Mouse (Mus musculus): ENCODE data around the gene Phf1. TPM values are rescaled to one million over a fixed set of nuclear protein-coding genes. Genes with fewer than 3 reads are reported as not detected.

Phf1 gene
- polyA plus RNA-seq, 1 experiment from 2014 or later = 6.0 TPM

- Histone ChIP-seq H3K27me3 (ENCODE audit: insufficient read depth, poor library complexity, severe bottlenecking) (no peaks in the 10 kb centered on the region), H3K36me3 (no peaks in the 10 kb centered on the region), H3K4me1 (peaks cover 77% of the 10 kb centered on the region), H3K27ac (peak overlapping the region; percentile 88), H3K9me3 (no peaks in the 10 kb centered on the region), H3K4me3 (peak overlapping the region; percentile 82)
- WGBS = under 1% methylated on average over 44 of the region's 87 CpGs
- no peak for DNase-seq (ENCODE audit: low spot score)
These were observed 15.6 kb downstream of the Phf1 start for GRCm38 (mm10) chr17:26948316-26949050.

- 13% methylated on average over 10 of the region's 14 CpGs for WGBS
These were observed 16.3 kb downstream of the Phf1 start for GRCm38 (mm10) chr17:26949051-26949577.

GRCm38 (mm10) chr17:26949866-26950265 is 17.0 kb downstream of the Phf1 start:
- H3K9me3 ChIP-seq = no peaks in the 10 kb centered on the region
- peak overlapping the region; percentile 88 for H3K27ac ChIP-seq
- DNase-seq (ENCODE audit: low spot score) = no peak
- peaks cover 3% of the 10 kb centered on the region for H3K36me3 ChIP-seq
- H3K27me3 ChIP-seq (ENCODE audit: insufficient read depth, poor library complexity, severe bottlenecking) = no peaks in the 10 kb centered on the region
- peaks cover 89% of the 10 kb centered on the region for H3K4me1 ChIP-seq
- WGBS = 40% methylated on average over 5 of the region's 5 CpGs
- H3K4me3 ChIP-seq = peak overlapping the region; percentile 82

More at GRCm38 (mm10) chr17:26949051-26949577, 16.3 kb downstream of the Phf1 start:
- Histone ChIP-seq H3K4me1 (peaks cover 83% of the 10 kb centered on the region), H3K36me3 (no peaks in the 10 kb centered on the region), H3K27ac (peak overlapping the region; percentile 88), H3K9me3 (no peaks in the 10 kb centered on the region), H3K4me3 (peak overlapping the region; percentile 82), H3K27me3 (ENCODE audit: insufficient read depth, poor library complexity, severe bottlenecking) (no peaks in the 10 kb centered on the region)
- no peak for DNase-seq (ENCODE audit: low spot score)

GRCm38 (mm10) chr17:26950560-26951288 is 17.9 kb downstream of the Phf1 start:
- Histone ChIP-seq H3K9me3 (no peaks in the 10 kb centered on the region), H3K36me3 (peaks cover 11% of the 10 kb centered on the region), H3K4me3 (peak overlapping the region; percentile 59), H3K27ac (peak overlapping the region; percentile 89), H3K27me3 (ENCODE audit: insufficient read depth, poor library complexity, severe bottlenecking) (no peaks in the 10 kb centered on the region), H3K4me1 (peaks cover 96% of the 10 kb centered on the region)
- no peak for DNase-seq (ENCODE audit: low spot score)
- WGBS = 31% methylated on average over 7 of the region's 7 CpGs

GRCm38 (mm10) chr17:26951406-26951805 is 18.6 kb downstream of the Phf1 start:
- peak overlapping the region; percentile 59 for H3K4me3 ChIP-seq
- WGBS = 1% methylated on average over 11 of the region's 11 CpGs
- H3K27ac ChIP-seq = peak overlapping the region; percentile 89
- H3K4me1 ChIP-seq = peaks cover 92% of the 10 kb centered on the region
- H3K9me3 ChIP-seq = no peaks in the 10 kb centered on the region
- DNase-seq (ENCODE audit: low spot score) = peak; percentile 89
- no peaks in the 10 kb centered on the region for H3K27me3 ChIP-seq (ENCODE audit: insufficient read depth, poor library complexity, severe bottlenecking)
- peaks cover 17% of the 10 kb centered on the region for H3K36me3 ChIP-seq

- H3K36me3 ChIP-seq = peaks cover 25% of the 10 kb centered on the region
- peak overlapping the region; percentile 89 for H3K27ac ChIP-seq
- no peaks in the 10 kb centered on the region for H3K27me3 ChIP-seq (ENCODE audit: insufficient read depth, poor library complexity, severe bottlenecking)
- no peak for DNase-seq (ENCODE audit: low spot score)
- peak overlapping the region; percentile 59 for H3K4me3 ChIP-seq
- peaks cover 92% of the 10 kb centered on the region for H3K4me1 ChIP-seq
- WGBS = 4% methylated on average over 23 of the region's 23 CpGs
- no peaks in the 10 kb centered on the region for H3K9me3 ChIP-seq
These were observed 19.4 kb downstream of the Phf1 start for GRCm38 (mm10) chr17:26951952-26952877.

- 19% methylated on average over 6 of the region's 6 CpGs for WGBS
- Histone ChIP-seq H3K4me1 (peaks cover 87% of the 10 kb centered on the region), H3K27me3 (ENCODE audit: insufficient read depth, poor library complexity, severe bottlenecking) (no peaks in the 10 kb centered on the region), H3K9me3 (no peaks in the 10 kb centered on the region), H3K27ac (peak overlapping the region; percentile 89), H3K36me3 (peaks cover 35% of the 10 kb centered on the region), H3K4me3 (peak overlapping the region; percentile 59)
- no peak for DNase-seq (ENCODE audit: low spot score)
These were observed 20.3 kb downstream of the Phf1 start for GRCm38 (mm10) chr17:26953201-26953600.

GRCm38 (mm10) chr17:26953726-26954125 is 20.9 kb downstream of the Phf1 start:
- peak overlapping the region; percentile 59 for H3K4me3 ChIP-seq

GRCm38 (mm10) chr17:26956309-26956708 is 23.5 kb downstream of the Phf1 start:
- peaks cover 61% of the 10 kb centered on the region for H3K4me1 ChIP-seq
- 68% methylated on average over 5 of the region's 5 CpGs for WGBS

More at GRCm38 (mm10) chr17:26953726-26954125, 20.9 kb downstream of the Phf1 start:
- Histone ChIP-seq H3K36me3 (peaks cover 40% of the 10 kb centered on the region), H3K9me3 (no peaks in the 10 kb centered on the region), H3K4me1 (peaks cover 82% of the 10 kb centered on the region), H3K27me3 (ENCODE audit: insufficient read depth, poor library complexity, severe bottlenecking) (no peaks in the 10 kb centered on the region), H3K27ac (peak overlapping the region; percentile 89)
- no peak for DNase-seq (ENCODE audit: low spot score)
- 7% methylated on average over 11 of the region's 16 CpGs for WGBS

GRCm38 (mm10) chr17:26956895-26957294 is 24.0 kb downstream of the Phf1 start:
- no peak for DNase-seq (ENCODE audit: low spot score)
- no peaks in the 10 kb centered on the region for H3K27me3 ChIP-seq (ENCODE audit: insufficient read depth, poor library complexity, severe bottlenecking)
- peak overlapping the region; percentile 6; the same call in 1 of the 2 replicates for H3K4me3 ChIP-seq
- no peaks in the 10 kb centered on the region for H3K9me3 ChIP-seq
- H3K36me3 ChIP-seq = peaks cover 70% of the 10 kb centered on the region
- WGBS = 68% methylated on average over 18 of the region's 18 CpGs
- H3K27ac ChIP-seq = peak overlapping the region; percentile 57; the same call in 1 of the 2 replicates
- peaks cover 59% of the 10 kb centered on the region for H3K4me1 ChIP-seq

More at GRCm38 (mm10) chr17:26956309-26956708, 23.5 kb downstream of the Phf1 start:
- Histone ChIP-seq H3K4me3 (no peak overlapping the region), H3K27me3 (ENCODE audit: insufficient read depth, poor library complexity, severe bottlenecking) (no peaks in the 10 kb centered on the region), H3K36me3 (peaks cover 65% of the 10 kb centered on the region), H3K9me3 (no peaks in the 10 kb centered on the region), H3K27ac (no peak overlapping the region; the same call in 1 of the 2 replicates)
- DNase-seq (ENCODE audit: low spot score) = no peak

- no peak for DNase-seq (ENCODE audit: low spot score)
- H3K36me3 ChIP-seq = peaks cover 80% of the 10 kb centered on the region
- no peaks in the 10 kb centered on the region for H3K27me3 ChIP-seq (ENCODE audit: insufficient read depth, poor library complexity, severe bottlenecking)
- H3K27ac ChIP-seq = no peak overlapping the region
- peaks cover 51% of the 10 kb centered on the region for H3K4me1 ChIP-seq
- no peak overlapping the region for H3K4me3 ChIP-seq
- 84% methylated on average over 5 of the region's 5 CpGs for WGBS
- H3K9me3 ChIP-seq = no peaks in the 10 kb centered on the region
These were observed 25.0 kb downstream of the Phf1 start for GRCm38 (mm10) chr17:26957872-26958271.

- DNase-seq (ENCODE audit: low spot score) = no peak
- peaks cover 87% of the 10 kb centered on the region for H3K36me3 ChIP-seq
- no peak overlapping the region for H3K4me3 ChIP-seq
- H3K27ac ChIP-seq = no peak overlapping the region
- no peaks in the 10 kb centered on the region for H3K27me3 ChIP-seq (ENCODE audit: insufficient read depth, poor library complexity, severe bottlenecking)
- no peaks in the 10 kb centered on the region for H3K9me3 ChIP-seq
- 48% methylated on average over 5 of the region's 5 CpGs for WGBS
- H3K4me1 ChIP-seq = peaks cover 41% of the 10 kb centered on the region
These were observed 26.0 kb downstream of the Phf1 start for GRCm38 (mm10) chr17:26958880-26959279.

All from heart, embryonic 10.5 days (tissue).